Comparison of ENCODE assay signal across 10 mouse cellular contexts in the genomic region with DNA sequence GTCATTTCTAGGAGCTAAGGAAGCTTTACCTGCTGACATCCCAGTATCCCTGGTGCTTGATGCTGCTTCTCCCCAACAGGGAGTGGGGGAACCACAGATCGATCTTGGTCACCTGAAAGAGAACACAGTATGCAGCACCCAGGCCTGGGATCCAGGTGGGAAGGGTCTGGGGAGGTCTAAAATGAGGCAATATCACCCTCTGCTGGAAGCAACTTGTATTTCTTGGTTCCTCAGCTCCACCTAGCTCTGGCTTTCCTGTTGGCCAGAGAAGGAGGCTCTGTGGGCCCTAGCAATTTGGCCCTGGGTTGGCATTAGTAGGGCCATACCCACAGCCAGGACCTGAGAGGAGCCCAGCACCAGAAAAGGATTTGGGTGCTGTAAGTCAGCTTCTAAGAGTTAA. TPM values are rescaled to one million over a fixed set of nuclear protein-coding genes. Genes with fewer than 3 reads are reported as not detected.
DNase-seq lines count a peak whose midpoint lies in the region; ATAC-seq and TF ChIP-seq lines count a peak whose summit lies in the region.
"Had no signal": no experiment of that assay in that cellular context is flagged by ENCODE, and none has a peak within 500 bp of the region (broad histone marks: within the 10 kb centered on the region; RNA-seq: fewer than 3 reads in every experiment).

No protein-coding gene starts in this region.

- 57% methylated on average over 1 of the region's 1 CpGs for WGBS in heart, adult 2 months
- 56% methylated on average over 1 of the region's 1 CpGs for WGBS in midbrain, postnatal 0 days
- 44% methylated on average over 1 of the region's 1 CpGs for WGBS in midbrain, embryonic 11.5 days

- intact Hi-C loops in heart, adult 2 months (cut with DNase I), result no loop called here

- TF ChIP-seq POLR2A in heart, adult 2 months (IDR thresholded peaks at IDR 0.05; ENCODE audit: insufficient read depth, low read depth, low read length), result no peak

- H3K9me3 ChIP-seq in midbrain, postnatal 0 days (ENCODE audit: low read length), result no peaks in the 10 kb centered on the region
- H3K9me3 ChIP-seq in midbrain, embryonic 11.5 days (ENCODE audit: control insufficient read depth, low read length), result no peaks in the 10 kb centered on the region
- H3K9me3 ChIP-seq: megakaryocyte, embryonic 14.5 days had no signal

- ATAC-seq in midbrain, postnatal 0 days (ENCODE audit: low FRiP score), result no peak
- ATAC-seq in midbrain, embryonic 11.5 days (ENCODE audit: low FRiP score), result no peak
- ATAC-seq in common myeloid progenitor, adult 5-6 weeks (replicated peaks; ENCODE audit: low read depth, poor library complexity, severe bottlenecking), result peak; percentile 52; the same call in 1 of the 2 replicates

- H3K4me1 ChIP-seq in heart, adult 2 months (ENCODE audit: control insufficient read depth, insufficient read depth, low read length), result no peaks in the 10 kb centered on the region
- no peaks in the 10 kb centered on the region for H3K4me1 ChIP-seq in midbrain, postnatal 0 days (ENCODE audit: insufficient read depth, low read length)
- H3K4me1 ChIP-seq in midbrain, embryonic 11.5 days (ENCODE audit: control insufficient read depth, insufficient read depth, low read length), result no peaks in the 10 kb centered on the region

- no peak for DNase-seq in heart, adult 2 months
- DNase-seq in heart, adult 18-20 months, result no peak
- no peak for DNase-seq in midbrain, postnatal 0 days (ENCODE audit: low spot score)
- DNase-seq in midbrain, embryonic 11.5 days (ENCODE audit: low spot score, missing footprints), result no peak
- peak; percentile 2 for DNase-seq in naive thymus-derived CD4-positive, alpha-beta T cell, adult 2 months (ENCODE audit: low read depth)
- DNase-seq in spleen, adult 12 weeks (ENCODE audit: low spot score), result no peak
- no peak for DNase-seq in spleen, postnatal 14 days (ENCODE audit: low spot score in 2 of 2)

- H3K9ac ChIP-seq in heart, adult 2 months (ENCODE audit: low read depth, low read length), result no peak overlapping the region
- H3K9ac ChIP-seq in midbrain, postnatal 0 days (replicated peaks; ENCODE audit: low read length, poor library complexity, severe bottlenecking), result no peak overlapping the region
- H3K9ac ChIP-seq in midbrain, embryonic 11.5 days (ENCODE audit: low read length), result no peak overlapping the region

- H3K4me3 ChIP-seq in heart, adult 2 months, result no peak overlapping the region
- H3K4me3 ChIP-seq in midbrain, postnatal 0 days (ENCODE audit: low read depth, low read length), result no peak overlapping the region
- H3K4me3 ChIP-seq in midbrain, embryonic 11.5 days (ENCODE audit: low read depth, low read length), result no peak overlapping the region
- H3K4me3 ChIP-seq: megakaryocyte, embryonic 14.5 days had no signal

- no peaks in the 10 kb centered on the region for H3K36me3 ChIP-seq in heart, adult 2 months (ENCODE audit: control insufficient read depth, insufficient read depth, low read length)
- H3K36me3 ChIP-seq in midbrain, postnatal 0 days (ENCODE audit: insufficient read depth, low read length), result no peaks in the 10 kb centered on the region
- no peaks in the 10 kb centered on the region for H3K36me3 ChIP-seq in midbrain, embryonic 11.5 days (ENCODE audit: control insufficient read depth, insufficient read depth, low read length)

- no peak overlapping the region for H3K4me2 ChIP-seq in midbrain, postnatal 0 days (ENCODE audit: low read depth, low read length, poor library complexity, severe bottlenecking)
- H3K4me2 ChIP-seq in midbrain, embryonic 11.5 days, result no peak overlapping the region

- TF ChIP-seq CTCF in heart, adult 2 months (IDR thresholded peaks at IDR 0.05), result peak; percentile 46
- TF ChIP-seq CTCF in midbrain, postnatal 0 days (IDR thresholded peaks at IDR 0.05), result peak; percentile 61

- no peaks in the 10 kb centered on the region for H3K79me2 ChIP-seq in heart, adult 2 months (replicated peaks; ENCODE audit: control insufficient read depth, insufficient read depth, low read length)

- no peak for TF ChIP-seq EP300 in heart, adult 2 months (IDR thresholded peaks at IDR 0.05; ENCODE audit: insufficient read depth, low read depth, low read length)

- no peak overlapping the region for H3K27ac ChIP-seq in heart, adult 2 months
- H3K27ac ChIP-seq in midbrain, postnatal 0 days (ENCODE audit: low read depth, low read length), result no peak overlapping the region
- no peak overlapping the region for H3K27ac ChIP-seq in midbrain, embryonic 11.5 days (ENCODE audit: low read depth, low read length)

- H3K27me3 ChIP-seq in heart, adult 2 months (ENCODE audit: control insufficient read depth, insufficient read depth, low read length), result no peaks in the 10 kb centered on the region
- H3K27me3 ChIP-seq in midbrain, postnatal 0 days (ENCODE audit: insufficient read depth, low read length), result no peaks in the 10 kb centered on the region
- H3K27me3 ChIP-seq in midbrain, embryonic 11.5 days (ENCODE audit: control insufficient read depth, insufficient read depth, low read length), result peaks cover 6% of the 10 kb centered on the region

RNA-seq across cellular contexts. Expression of gene 8030474K03Rik, which starts 24.7 kb away (rescaled TPM):
- total RNA-seq in heart, adult 2 months (2021), result under 1 TPM in 1 of 2 experiments, not detected in 1; 0.13 TPM
- polyA plus RNA-seq in heart, adult 2 months (2012; rRNA removed), result not detected in 2 replicates
- total RNA-seq in heart, adult 18-20 months (2021), result not detected
- total RNA-seq in midbrain, postnatal 0 days (2014; rRNA removed), result not detected in 2 replicates
- polyA plus RNA-seq in midbrain, postnatal 0 days (2015; fragmentation: Nextera tagmentation; extraction: Ambion mirVana), result not detected in 2 replicates
- polyA plus RNA-seq in midbrain, embryonic 11.5 days (2014; fragmentation: Nextera tagmentation; extraction: Ambion mirVana), result not detected in 2 replicates
- total RNA-seq in common myeloid progenitor, adult 5-6 weeks (2017), result not detected in 2 replicates
- polyA plus RNA-seq: spleen, adult 2 months had no signal

RNA-seq across cellular contexts. Expression of gene Gm4779, which starts 24.9 kb away (rescaled TPM):
- under 1 TPM in 1 of 2 experiments, not detected in 1; 0.26 TPM for total RNA-seq in heart, adult 2 months (2021)
- polyA plus RNA-seq in heart, adult 2 months (2012; rRNA removed), result not detected in 2 replicates
- total RNA-seq in heart, adult 18-20 months (2021), result not detected
- not detected in 2 replicates for total RNA-seq in midbrain, postnatal 0 days (2014; rRNA removed)
- not detected in 2 replicates for polyA plus RNA-seq in midbrain, postnatal 0 days (2015; fragmentation: Nextera tagmentation; extraction: Ambion mirVana)
- polyA plus RNA-seq in midbrain, embryonic 11.5 days (2014; fragmentation: Nextera tagmentation; extraction: Ambion mirVana), result not detected in 2 replicates
- total RNA-seq in common myeloid progenitor, adult 5-6 weeks (2017), result 0.55 and 1.8 TPM in 2 replicates
- polyA plus RNA-seq: spleen, adult 2 months had no signal

RNA-seq across cellular contexts. Expression of gene Nhsl2, which starts 30.0 kb away (rescaled TPM):
- 1 to 10 TPM; 3.6 to 4.2 TPM for total RNA-seq in heart, adult 2 months (2021)
- polyA plus RNA-seq in heart, adult 2 months (2012; rRNA removed), result 1.4 and 2.7 TPM in 2 replicates
- 1 to 10 TPM; 4.2 to 5.0 TPM for total RNA-seq in heart, adult 18-20 months (2021)
- total RNA-seq in midbrain, postnatal 0 days (2014; rRNA removed), result 13.0 and 22.1 TPM in 2 replicates
- polyA plus RNA-seq in midbrain, postnatal 0 days (2015; fragmentation: Nextera tagmentation; extraction: Ambion mirVana), result 4.3 and 6.7 TPM in 2 replicates
- polyA plus RNA-seq in midbrain, embryonic 11.5 days (2014; fragmentation: Nextera tagmentation; extraction: Ambion mirVana), result 6.8 and 10.1 TPM in 2 replicates
- total RNA-seq in common myeloid progenitor, adult 5-6 weeks (2017), result 2.8 and 5.3 TPM in 2 replicates
